Mouse (Mus musculus): ENCODE measurements around the gene Fam20c.
A peak's percentile ranks its signal among the peaks of the same experiment; 100 is the strongest.

Gene Fam20c

DNA sequence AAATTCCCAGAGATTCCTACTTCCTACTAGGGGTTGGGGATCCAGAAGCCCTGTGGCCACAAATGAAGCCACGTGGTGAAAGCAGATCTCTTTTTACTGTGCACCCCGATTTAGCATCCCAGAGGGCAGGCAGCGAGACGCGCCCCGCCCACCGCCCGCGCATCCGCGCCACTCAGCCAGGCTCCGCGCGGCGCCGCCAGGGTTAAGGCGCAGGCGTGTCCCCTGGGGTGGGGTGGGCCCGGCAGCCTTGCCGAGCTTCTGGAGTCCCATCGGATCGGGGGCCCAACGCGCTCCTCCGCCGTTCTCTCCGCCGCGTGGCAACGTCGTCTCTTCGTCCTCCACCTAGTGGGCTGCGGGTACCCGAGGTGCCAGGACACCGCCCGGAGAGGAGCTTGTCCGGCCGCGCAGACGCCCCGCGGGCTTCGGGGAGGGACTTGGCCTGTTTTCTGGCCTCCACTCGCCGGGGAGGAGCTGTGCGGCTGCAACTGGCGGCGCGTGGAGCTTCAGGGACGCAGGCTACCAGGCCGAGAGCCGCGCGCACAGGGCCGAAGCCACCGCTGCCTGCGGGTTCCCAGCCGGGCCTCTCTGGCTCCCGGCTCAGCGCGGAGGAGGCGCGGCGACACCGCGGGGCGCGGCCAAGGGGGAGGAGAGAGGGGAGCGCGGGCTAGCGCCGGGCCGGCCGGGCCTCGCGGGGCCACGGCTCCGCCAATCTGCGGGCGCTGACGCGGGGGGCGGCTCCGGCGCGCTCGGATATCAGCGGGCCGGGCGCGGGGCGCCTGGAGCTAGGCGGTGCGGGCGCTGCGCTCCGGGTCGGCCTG is at the start of gene Fam20c:
Gene Fam20c, plus strand, starts transcription at position 212 of the 818 bp plus-strand sequence.
- peak; percentile 83 to 90 for DNase-seq

DNA sequence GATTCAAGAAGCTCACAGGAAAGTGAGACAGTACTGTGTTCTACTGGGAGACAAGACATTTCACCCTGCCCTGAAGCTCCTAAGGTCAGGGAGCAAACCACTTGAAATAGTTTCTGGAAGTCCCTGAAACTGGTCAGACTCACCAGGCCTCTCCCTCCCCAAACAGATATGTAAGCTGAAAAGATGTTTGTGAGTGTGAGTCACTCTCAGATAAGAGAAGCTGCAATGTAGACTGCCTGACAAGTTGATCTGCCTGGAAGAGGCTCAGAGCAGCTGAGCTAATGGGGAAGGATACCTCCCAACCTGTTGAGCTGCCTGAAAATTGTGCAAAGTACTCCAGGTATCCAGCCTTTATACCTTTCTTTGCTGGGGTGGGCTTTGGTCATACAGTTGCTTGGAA is 46.9 kb upstream of the Fam20c start:
- DNase-seq, result no peak

DNA sequence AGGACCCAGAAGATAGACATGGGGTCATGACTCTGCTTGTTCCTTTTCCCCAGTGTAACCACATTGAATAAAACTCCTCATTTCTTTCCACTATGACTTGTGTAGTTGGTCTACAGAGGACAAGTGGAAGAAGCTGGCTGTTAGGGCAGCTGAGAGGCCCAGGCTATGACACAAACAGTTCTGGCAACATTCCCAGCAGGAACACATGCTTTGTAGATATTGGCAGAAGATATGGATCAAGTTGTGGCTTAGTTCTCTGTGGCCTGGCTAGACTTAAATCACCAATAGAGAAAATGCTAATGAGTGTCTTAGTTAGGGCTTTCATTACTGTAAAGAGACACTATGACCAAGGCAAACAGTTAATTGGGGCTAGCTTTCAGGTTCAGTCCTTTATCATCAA is 45.7 kb upstream of the Fam20c start:
- DNase-seq, result no peak

DNA sequence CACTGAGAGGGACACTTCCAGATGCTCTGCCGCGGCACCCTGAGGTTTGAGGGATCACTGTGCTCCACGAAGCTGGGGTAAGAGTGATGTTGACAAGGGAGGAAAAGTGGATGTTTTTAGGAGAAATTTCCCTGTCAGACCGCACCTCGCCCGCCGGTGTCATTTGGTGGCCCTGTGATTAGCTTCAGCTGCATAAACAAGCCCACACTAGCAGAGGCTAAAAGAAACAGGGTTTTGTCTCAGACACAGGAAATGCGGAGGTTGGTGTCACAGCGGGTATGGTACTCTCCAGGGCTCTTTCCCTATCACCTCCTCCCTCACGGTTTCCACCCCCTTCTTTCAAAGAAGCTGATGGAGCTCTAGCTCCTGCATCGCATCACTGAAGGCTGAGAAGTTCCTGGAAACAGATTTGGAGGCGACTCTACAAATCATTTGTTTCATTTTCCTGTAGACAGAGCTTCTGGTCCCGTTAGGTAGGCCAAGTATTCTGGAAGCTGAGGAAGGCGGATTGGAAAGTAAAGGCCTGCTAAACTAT is 38.7 kb upstream of the Fam20c start:
- no peak for DNase-seq

DNA sequence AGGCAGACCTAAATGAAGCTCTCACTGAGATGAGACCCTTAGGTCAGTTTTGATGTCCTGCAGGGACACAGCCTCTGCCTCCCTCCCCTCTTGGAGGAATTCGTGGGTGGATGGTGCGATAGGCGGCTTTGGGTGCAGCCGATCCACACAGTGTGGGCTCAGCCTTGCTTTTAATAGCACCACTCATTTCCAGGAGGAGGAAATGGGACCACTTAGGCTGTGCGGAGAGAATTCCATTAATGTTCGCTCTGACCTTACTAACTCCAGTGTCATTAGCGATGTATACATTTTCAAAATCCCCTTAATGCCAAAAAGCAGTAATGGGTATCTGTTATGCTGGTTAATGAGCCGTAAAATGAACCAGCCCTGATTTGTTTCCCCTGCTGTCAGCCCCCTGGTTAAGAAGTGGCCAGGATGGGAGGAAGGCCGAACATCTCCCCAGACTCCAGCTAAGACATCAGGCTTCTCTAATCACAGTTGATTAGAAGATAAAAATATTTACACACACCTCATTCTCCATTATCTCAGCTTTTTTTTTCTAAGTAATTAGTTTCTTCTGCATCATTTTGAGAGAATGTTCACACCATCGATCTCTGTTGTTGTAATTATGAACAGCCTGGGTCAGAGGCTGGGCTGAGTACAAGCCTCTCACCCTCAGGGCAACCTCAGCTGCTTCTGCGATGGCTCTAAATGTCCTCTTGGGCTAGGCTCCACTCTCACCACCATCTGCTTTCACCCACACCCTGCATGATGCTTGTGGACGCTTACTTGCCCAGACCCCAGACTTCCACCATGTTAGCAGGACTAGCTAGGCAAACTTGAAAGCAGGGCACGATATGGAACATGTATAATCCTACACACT is 33.8 kb upstream of the Fam20c start:
- DNase-seq, result no peak

DNA sequence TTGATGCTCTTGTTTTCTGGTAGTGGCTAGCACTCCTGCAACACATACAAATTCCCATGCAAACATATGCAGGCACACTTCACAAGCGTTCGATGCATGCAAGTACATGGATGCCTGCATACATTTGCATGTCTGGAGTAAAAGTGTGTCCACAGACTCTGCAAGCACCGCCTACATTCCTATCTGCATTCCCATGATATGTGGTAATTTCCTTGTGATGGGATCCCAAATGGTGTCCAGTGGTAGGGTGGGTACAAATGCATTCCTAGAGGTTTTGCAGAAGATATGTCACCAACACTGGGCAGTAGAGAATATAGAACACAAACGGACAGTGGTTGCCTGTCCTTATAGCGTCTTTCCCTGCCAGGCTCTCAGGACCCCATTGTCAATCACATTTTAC is 29.9 kb upstream of the Fam20c start:
- no peak for DNase-seq

DNA sequence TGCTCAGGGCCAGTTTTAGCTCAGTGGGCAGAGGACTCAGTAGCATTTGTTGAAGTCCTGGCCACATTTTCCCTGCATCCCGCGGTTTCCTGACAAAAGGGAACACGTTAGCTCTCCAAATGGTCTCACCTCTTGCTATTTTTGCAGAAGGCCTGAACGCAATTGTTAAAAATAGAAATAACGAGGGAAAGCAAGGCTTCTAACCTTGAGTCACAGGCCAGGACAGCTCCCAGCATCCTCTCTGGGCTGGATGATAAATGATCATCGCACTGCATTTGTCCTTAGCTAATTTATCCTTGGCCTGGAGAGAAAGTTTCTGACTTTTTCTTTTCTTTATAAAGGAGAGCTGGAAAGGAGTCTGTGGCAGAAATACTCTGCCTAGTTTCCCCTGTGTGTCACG is 29.2 kb upstream of the Fam20c start:
- peak in 1 of 2 experiments; percentile 10 for DNase-seq

DNA sequence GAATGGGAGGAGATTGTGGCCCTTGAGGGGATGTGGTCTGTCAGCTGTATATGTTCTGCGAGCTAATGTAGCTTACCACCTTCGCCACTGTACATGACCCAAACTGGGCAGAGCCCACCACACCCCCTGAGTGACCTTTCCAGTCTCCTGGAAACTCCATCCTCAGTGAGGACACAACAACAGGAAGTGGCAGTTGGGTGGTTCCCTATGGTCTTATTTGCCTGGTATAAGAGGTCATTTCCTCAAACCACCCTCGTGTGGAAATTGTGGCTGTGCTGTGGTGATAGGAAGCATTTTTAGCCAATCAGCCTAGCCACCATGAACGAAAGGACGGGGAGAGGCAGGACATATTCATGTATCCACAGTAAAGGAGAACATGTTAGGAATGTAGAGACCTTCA is 23.5 kb upstream of the Fam20c start:
- peak in 1 of 2 experiments; percentile 5 for DNase-seq

DNA sequence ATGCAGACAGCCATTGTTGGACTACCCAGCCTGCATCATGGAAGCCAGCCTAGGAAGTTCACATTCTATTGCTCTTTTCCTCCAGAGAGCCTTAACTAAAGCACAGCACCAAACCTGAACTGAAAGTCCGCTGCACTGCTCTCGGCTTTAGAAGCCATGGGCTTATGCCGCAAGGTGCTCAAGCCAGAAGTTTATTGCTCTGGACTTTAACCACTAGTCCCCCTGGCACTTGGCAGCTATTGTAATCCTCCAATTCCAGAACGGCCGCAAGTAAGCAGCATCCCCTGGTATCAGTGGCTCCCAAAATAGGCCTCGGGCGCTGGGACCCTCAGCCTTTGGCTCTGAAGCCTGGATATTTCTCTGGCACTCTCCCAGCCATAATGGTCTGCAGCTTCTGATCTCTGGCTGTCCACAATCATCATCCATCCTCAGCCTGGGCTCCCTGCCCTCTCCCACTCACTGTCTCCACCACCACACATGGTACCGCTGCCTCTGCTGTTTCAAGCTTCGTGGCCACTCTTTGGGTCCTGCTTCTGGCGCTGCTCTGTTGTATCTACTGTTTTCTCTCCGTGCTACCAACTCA is 20.9 kb upstream of the Fam20c start:
- DNase-seq, result no peak

DNA sequence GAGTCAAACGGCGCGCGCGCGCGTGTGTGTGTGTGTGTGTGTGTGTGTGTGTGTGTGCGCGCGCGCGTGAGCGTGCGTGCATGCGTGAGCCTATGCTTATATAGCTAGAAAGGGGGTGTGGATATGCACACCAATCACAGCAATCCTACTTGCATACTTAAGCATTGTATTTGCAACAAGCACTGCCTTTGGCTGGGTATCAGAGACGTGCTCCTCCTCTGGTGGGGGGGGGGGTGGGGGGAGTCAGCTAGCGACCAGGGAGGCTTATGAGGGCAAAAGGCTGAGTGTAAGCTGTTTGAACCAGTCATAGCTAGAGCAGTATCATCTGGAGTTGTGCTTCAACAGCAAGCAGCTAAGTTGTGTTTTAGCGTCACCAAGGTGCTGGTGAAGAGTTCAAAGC is 20.3 kb upstream of the Fam20c start:
- DNase-seq, result peak in 1 of 2 experiments; percentile 16

DNA sequence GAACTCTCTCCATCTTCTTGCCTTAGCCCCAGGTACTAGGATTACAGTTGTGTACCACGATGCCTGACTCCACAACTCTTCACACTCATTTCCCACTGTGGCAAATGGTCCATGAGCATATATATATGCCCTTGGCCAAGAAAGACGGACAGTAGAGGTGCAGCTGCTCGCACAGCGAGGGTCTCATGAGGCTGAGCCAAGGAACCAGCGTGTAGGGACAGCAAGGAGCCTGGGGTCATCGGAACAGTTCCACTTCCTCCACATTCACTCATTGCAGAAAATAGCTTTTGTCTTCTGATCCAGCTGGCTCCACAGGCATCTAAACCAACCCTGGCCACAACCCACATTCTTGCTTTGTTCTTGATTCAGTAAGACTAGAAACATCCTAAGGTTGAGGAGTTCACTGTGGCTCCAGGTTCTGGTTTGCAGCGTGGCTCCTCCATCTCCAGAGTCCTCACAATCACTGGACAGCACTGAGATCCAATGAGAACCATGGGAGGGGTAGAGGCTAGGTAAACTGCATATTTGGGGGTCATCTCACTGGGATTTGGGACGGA is 19.0 kb upstream of the Fam20c start:
- no peak for DNase-seq

DNA sequence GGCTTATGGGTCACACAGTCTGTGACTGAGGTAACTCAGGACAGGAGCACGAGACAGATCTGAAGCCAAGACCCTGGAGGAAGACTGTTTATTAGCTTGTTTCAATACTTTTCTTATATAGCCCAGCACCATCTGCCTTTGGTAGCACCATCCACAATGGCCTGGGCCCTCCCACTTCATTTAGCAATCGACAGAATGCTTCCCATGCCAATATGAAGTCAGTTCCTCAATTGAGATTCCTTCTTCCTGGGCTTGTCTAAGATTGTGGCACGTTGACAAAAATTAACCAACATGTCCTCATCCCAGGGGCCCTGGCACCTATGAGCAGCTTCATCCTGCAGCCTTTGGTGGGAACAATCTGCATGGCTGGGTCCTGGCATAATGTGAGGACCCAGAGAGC is 14.2 kb upstream of the Fam20c start:
- DNase-seq, result no peak

DNA sequence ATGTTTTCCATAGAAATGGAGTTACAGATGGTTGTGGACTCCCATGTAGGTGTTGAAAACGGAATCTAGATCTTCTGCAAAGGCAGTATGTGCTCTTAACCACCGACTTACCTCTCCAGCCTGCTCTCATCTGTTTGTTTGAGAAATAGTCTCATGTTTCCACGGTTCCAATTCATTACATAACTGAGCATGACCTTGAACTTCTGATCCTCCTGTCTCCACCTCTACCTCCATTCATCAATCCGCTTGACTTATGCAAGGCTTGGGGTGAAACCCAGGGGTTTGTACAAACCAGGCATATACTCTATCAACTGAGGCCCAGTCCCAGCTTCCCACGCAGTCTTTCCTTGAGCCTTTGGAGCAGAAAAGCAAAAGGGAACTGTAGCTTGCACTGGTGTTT is 12.8 kb upstream of the Fam20c start:
- DNase-seq, result no peak

DNA sequence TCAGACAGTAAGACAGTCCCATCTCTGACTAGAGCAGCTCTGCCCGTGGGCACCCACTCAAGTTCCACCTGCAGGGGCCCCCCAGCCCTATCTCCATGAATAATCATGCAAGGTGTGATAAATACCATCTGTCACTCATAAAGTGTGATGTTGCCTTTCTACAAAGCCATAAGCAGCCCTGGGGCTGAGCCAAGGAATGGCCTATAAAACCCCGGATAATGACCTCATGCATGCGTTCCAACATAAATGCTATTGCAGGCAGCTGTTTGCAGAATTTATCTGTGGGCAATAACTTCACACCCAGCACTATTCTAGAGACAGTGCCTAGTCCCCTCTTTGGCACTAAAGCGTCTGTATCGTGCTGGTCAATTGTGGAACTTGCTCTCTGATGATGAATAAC is 12.0 kb upstream of the Fam20c start:
- peak in 1 of 2 experiments; percentile 10 for DNase-seq

DNA sequence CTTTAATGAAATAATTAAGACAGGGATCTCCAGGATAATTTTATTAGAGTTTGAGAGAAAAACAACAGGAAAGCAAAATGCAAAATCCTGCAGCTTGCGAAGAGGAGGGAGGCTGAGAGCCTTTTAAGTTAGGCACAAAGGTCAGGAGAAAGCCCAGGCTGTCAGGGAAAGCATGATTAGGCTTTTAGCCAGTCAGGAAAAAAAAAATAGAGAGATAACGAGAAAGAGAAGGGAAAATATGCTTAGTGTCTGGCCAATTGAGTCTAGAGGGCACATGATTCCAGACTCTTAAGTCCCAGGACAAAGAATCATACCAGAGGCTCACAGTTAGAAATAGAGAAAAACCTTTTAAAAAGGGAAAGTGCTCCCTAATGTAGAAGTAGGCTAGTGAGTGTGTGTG is 10.7 kb upstream of the Fam20c start:
- DNase-seq, result no peak

DNA sequence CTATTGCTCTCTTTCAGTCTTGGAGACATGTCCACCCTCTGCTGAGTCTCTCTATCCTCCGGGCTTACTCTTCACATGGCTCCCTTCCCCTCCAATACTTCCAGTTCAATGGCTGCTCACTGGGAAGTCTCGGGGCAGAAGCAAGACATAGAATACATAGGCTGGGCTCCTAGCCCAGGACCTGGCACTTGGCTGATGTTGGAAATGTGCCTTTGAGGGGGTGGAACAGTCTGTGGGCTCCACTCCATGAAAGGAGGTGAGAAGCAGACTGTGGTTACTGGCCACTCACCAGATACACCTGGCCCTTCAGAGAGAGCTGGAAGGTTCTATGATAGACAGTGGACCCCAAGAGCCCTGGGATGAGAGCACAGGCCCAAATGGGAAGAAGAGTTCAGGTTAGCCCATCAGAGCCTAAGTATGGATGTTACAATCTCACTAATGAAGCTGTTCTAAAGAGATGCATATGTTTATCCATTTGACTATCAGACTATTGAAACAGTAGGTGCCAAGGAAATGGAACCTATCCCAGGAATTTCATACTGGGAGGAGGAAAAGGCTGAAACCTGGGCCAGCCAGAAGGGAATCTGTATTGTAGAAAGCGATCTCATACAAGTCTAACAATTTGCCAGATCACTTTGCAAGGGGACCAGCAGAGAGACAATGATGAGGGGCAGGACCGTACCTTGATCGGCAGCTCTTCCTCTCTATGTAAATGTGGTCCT is 8.8 kb upstream of the Fam20c start:
- DNase-seq, result no peak

DNA sequence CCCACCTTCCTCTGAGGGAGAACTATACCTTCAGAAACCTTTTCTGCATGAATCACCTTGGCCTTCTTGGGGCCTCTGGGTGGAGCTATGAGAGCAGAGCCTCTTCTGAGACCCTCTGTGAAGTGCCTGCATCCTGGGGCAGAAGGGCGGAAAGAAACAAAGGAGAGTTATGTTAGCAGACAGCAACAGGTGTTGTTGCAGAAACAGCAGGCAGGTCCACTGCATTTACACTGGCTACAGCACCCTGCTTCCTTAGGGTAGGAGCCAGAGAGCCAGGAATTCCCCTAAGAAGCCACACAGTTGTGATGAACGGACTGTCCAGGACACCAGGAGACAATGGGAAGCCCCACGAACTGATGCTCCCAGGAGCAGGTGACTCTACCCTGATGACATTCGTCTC is 1.0 kb upstream of the Fam20c start:
- no peak for DNase-seq

DNA sequence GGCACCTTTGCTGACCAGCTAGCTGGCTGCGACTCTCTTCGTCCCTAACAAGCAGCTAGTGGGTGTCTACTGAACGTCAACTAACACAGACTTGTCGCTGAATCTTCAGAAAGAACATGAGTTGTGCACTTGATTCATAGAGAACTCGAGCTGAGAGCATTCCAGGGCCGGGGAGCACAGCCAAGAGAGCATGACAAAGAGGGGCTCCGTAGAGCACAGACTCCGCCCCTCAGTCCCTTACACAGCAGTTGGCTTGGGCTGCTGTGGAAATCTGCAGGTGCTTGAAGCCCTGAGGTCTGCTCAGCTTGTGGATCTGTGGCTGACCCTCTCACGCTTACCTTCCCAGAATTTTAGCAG is 390 bp upstream of the Fam20c start:
- peak; percentile 47 to 58 for DNase-seq

DNA sequence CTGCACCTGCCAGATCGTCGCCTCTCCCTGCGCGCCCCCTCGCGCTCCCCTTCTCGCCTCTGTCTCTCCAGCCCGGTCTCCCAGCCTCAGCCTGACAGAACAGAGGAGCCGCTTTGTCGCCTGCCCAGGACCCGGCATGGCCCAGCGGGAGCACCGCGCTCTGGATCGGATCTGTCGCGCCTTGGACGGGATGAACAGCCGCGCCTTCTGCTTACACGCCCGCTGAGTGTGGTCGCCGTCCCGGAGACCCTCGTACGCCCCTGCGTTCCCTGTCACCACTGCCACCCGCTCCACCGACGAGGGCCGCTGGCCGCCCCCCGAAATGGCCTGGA is 773 bp downstream of the Fam20c start:
- no peak for DNase-seq

DNA sequence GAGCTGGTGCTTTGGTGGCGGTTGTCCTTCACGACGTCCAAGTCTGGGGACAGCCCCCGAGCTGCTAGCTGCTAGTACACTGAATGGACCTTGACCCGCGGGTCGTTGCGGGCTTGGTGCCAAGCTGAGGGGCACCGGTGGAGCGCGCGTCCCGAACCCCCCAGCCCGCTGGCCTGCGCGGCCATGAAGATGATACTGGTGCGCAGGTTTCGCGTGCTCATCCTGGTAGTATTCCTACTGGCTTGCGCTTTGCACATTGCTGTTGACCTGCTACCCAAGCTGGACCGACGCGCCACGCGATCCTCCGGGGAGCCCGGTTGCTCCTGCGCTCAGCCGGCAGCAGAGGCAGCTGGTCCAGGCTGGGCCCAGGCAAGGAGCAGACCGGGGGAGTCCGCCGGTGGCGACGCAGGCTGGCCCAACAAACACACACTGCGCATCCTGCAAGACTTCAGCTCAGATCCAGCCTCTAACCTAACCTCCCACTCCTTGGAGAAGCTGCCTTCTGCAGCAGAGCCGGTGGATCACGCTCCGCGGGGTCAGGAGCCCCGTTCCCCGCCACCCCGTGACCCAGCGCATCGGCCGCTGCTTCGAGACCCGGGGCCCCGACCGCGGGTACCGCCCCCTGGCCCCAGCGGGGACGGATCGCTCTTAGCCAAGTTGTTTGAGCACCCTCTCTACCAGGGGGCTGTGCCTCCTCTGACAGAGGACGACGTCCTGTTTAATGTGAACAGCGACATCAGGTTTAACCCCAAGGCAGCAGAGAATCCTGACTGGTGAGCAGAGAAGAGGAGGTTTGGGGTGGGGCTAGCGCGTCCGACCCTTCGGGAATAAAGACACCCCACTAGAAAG is 1.4 kb downstream of the Fam20c start:
- peak; percentile 54 to 71 for DNase-seq

DNA sequence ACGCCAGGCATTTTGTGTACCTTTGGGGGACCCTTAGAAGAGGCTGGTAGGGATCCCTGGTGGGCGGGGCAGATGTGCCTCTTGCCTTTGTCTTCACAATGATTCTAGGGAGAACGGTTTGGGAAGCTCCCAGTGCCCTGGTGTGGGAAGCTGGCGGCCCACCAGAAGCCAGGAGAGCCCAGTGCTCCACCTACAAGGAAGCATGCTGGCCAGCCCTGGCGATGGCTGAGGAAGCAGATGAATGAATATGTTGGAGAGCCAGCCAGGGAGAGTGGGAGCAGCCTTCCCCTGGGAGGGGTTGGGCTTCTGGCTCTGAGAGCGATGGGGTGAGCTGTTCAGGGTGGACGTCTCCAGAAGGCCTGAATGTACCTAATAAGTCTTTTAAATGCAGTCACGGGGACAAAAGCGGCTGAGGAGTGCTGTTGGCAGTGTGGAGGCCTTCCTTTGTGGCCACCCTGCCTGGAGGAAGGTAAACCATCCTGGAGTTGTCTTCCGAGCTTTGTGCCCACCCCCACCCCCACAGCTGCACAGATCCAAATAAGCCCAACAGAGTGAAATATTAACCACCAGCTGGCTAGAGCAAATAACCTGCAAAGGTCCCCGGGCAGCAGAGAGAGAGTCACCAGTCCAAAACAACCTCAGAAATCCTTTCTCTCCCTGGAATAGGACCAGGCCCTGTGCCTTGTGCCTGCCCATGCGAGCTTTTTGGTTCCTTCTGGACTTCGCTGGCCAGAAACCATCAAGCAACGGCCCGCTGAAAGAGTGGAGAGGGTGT is 2.2 kb downstream of the Fam20c start:
- DNase-seq, result peak; percentile 60 to 75

Measured in kidney, postnatal 4 days (tissue).